Mouse (Mus musculus) ES-CJ7 (cell line): ENCODE results near the gene Fmo1.
A peak's percentile ranks its signal among the peaks of the same experiment; 100 is the strongest.

Source experiments
- DNase-seq: peaks from one replicate; pipeline ENCODE4 v3.0.0; 2011; ENCODE audit warnings: low read depth, low spot score

The Fmo1 gene

GRCm38 (mm10) chr1:162863579-162863978 lies 2.8 kb downstream of the Fmo1 start:
- DNase-seq: no peak

GRCm38 (mm10) chr1:162862328-162862727 lies 4.1 kb downstream of the Fmo1 start:
- DNase-seq: no peak

GRCm38 (mm10) chr1:162859996-162860605 lies 6.3 kb downstream of the Fmo1 start:
- DNase-seq: no peak

DNA sequence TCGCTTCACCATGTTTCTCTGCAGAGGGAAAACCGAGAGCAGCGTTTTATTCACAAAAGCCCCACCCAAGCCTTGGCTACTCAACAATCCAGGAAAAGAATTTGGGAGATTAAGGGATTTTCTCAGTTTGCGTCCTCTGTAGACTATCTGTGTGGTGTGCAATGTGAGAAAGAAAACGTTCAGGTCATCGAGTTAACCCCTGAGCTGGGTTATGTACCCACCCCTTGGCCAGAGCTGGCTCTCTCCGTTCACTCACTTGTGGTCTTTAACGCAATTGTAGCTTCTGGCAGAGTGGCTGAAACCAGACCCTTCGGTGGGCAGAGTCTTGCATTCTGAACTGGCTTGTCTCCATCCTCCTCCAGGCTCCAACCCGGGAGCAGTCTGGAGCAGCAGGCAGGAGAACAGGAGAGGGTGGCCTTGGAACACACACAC lies 6.8 kb downstream of the Fmo1 start:
- no peak for DNase-seq

DNA sequence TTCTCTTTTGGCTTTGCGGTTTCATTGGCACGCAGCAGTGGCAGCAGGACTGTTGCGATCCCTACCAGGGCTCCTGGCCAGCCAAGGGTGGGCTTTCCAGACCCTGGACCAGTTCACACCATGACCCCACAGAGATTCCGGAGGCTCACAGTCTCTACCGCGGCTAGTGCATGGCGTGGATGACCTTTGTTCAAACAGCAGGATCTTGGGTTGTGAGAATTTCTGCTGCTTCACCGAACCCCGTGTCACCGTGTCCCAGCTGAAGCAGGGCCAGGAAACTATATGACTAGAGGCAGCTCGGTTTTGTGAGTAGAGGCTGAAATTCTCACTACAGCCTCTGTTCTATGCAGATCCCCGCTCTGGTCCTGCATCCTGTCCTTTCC lies 7.7 kb downstream of the Fmo1 start:
- no peak for DNase-seq

DNA sequence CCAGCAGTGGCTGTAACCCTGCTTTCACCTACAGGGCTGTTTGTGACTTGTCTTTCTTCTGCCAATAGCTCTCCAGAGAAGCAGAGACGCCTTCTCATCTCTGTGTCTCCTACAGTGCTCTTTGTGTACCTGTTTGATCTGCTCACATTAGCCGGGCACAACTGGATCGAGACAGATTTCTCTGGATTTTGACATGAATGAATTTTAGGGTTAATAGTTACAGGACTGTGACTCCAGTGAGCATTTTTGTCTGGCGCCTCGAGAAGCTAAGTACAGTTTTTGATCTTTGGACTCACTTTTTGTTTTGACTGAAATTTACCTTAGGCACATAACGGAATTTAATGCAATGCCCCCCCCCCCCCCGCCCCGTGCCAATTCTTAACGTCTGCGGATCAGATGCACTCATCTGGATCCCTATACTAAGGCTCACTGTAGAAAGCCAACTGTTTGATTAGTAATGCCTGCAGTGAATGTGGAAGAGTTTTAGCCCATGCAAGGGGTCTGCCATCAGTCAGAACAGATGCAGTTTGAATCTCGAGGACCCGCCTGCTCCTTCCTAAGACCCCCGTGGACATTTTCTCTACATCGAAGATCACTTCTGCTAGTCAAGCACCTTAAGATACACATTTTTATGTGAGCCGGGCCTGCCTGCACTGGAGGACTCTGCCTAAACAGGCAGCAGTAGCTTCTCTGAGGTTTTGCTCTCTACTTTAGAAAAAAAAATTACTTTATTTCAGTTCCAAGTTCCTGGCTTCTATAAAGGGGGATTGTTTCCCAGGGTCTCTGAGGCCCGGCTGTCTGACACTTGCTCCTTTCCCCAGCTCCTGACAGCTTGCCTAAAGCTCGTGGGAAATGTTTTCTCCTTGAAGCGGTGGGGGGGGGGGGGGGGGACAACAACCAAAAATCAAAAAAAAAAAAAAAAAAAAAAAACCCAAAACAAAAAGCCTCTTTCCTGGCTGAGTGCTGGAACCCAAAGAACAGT lies 8.4 kb downstream of the Fmo1 start:
- DNase-seq: no peak

GRCm38 (mm10) chr1:162853812-162854482 lies 12.5 kb downstream of the Fmo1 start:
- DNase-seq: no peak

GRCm38 (mm10) chr1:162847554-162847953 lies 18.9 kb downstream of the Fmo1 start:
- no peak for DNase-seq

DNA sequence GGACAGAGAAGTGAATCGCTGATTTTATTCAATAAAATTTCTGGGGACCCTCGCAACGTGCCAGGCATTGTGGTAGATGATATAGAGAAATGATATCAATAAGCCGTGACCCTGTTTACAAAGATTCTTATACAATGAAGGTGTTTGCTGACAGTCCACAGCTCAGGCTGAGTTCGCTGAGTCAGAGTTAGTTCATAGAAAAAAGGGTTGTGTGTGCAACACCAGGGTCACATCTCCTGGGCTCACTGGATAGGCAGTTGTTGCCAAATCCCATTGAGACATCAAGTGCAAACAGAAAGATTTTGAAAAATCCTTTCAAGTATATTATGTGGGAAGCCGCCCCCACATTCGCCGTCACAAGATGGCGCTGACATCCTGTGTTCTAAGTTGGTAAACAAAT lies 26.2 kb downstream of the Fmo1 start:
- DNase-seq: no peak

DNA sequence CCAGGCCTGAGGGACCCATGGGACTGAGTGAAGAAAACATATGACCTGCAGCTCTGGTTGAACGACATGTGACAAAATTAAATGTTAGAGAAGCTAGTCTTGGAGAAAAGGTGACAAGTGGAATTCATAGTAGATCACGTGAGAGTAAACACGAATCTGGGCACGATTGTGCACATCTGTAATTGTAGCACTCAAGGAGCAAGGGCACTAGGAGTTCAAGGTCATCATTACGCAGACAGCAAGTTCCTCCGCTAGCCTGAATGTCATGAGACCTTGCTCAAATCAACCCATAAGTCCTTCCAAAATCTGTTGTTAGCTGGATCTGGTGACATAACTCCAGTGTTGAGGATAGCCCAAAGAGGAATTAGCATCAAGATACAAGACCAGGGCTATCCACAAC lies 27.4 kb downstream of the Fmo1 start:
- no peak for DNase-seq

DNA sequence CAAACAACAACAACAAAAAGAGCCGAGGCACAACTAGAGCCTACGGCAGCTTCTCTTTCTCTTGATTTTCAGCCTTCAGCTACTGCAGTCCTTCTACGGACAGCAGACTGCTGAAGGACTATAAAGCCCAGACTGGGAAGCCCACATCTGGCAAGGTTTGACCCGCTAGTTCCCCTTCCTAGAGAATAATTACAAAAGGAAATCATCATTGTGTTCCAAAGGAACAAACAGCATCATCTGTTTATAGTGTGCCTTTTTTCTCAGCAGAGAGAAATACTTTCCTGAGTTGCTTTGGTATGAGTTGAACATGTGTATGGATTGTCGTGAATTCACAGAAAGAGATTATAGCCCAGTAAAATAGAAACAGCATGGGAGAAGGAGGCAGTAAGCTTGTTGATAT lies 32.1 kb downstream of the Fmo1 start:
- DNase-seq: no peak

DNA sequence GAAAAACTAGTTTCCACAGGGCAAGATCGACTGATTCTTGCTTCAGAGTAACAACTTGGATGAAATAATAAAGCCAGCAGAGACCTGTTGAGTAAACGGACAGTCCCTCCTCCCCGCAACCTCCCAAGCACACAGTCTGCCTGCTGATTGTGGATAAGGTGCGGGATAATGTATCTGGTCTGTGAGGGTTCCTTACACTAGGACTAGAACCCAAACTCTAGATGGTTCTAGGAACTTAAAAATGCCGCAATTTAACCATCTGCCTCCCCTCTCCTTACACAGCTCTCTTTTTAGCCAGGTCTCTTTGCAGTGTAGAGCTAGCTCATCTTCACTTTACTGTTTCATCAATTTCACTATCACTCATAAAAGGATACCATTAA lies 33.8 kb downstream of the Fmo1 start:
- DNase-seq: no peak

DNA sequence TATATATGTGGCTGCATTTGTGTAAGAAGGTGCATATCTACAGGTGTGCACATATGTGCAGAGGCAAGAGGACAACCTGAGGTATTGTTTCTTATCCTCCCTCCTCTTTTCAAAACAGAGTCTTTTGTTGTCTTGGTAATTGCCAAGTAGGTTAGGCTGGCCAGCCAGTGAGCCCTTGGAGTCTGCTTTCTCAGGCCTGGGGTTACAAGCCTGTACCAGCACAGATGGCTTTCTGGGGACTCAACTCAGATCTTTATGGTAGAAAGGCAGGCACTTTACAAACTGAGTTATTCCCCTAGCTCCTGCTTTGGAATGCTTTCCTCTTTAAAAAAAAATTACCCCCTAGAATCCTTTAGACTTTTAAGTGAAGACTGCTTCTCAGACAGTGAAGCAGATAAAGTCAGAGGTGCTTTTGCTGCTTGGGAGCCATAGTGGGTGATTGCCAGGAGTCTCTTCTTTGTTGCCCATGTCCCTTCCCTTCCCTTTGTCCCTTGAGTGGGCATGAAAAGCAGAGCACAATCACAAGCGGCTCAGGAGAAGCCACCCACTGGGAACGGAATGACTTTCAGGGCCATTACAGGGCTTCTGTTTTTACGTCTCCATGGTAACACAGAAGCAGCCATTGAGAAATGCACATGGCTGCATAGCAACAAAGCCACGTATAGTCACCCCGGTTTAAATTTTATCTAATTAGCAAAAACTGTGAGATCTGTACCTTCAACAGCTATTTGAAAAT lies 34.4 kb downstream of the Fmo1 start:
- DNase-seq: peak; percentile 81

GRCm38 (mm10) chr1:162819280-162819679 lies 47.1 kb downstream of the Fmo1 start:
- no peak for DNase-seq

DNA sequence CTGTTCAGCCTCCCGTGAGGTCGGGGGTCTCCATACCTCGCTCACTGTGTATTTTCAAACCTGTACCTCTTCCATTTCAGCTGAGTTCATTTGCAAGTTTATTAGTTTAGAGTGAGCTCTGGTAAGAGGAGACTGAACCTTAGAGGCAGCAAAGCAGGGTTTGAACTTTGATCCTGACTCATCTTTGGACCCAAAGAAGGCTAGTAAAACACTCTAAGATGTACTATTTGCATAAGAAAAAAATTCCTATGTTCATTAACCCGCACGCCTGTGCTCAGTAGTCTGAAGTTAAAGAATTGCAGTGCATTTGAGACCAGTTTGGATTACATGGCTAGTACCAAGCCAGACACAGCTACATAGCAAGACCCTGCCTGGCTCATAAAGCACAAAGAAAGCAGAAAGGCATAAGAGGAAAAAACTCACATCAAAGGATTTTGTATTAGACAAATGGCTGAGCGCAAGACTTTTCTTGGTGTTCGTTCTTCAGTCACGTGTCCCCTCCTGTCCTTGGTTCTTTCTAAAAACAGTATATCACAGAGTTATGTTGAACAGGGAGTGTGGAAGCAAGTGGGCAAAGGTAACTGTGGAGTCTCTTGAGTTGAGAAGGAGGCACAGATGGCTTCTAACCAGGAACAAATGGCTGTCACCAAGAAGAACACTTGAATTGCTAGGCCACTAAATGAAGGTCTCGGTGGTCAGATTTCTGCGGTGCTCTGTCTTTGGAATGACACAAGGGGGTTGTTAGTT lies 50.9 kb downstream of the Fmo1 start:
- no peak for DNase-seq

GRCm38 (mm10) chr1:162814932-162815331 lies 51.5 kb downstream of the Fmo1 start:
- DNase-seq: no peak

GRCm38 (mm10) chr1:162813836-162814156 lies 52.6 kb downstream of the Fmo1 start, which contains the start of gene Fmo4:
Fmo4 (minus strand) TSS chr1:162813972.
- peak; percentile 27 for DNase-seq

DNA sequence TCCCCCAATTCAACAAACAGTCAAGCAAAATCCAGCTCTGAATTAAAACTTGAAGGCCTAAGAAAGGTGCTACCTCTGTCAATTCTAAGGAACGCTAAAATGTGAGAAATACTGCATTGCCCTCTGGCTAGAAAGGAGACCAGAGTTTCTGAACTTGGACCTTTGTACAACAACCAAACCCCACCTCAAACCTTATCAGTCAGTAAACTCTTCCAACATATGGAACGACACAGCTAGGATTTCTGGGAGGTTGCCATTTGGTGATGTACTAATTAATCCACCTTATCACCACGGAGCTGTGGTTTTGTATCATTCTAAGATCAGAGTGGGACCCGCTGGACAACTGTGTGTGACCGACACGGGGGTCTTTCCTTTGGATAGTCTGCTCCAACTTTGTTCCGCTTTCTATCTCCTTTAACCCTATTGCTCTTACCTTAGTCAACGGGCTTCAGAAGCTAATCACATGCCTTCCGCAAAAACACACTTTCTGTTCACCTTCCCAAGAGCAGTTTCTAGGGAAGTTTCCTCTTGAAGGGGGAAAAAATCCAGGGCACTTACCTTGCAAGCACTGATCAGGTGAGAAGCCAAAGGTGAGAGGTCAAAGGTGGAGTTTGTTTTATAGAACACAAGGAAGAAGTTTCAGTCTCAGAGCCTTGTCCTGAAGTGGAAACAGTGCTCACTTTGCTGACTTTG lies 53.1 kb downstream of the Fmo1 start:
- DNase-seq: no peak

DNA sequence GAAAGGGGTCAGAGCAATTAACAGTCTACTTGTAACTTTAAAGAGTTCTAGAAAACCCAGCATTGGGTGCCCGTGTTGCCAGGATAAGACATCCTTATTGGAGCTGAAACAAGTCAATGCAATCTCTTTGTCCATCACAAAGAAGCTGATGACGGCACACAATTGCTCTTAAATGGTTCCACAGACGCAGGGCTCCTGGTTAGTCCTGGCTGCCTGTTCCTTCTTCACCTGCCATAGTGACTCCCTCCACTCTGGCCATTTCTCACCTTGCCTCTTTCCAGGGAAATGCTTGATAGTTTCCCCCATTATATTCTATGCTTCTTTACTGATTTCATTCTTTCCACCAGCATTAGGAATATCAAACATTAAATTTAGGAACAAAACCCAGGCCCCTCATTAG lies 57.9 kb downstream of the Fmo1 start:
- DNase-seq: no peak

GRCm38 (mm10) chr1:162807441-162807840 lies 59.0 kb downstream of the Fmo1 start:
- DNase-seq: no peak

GRCm38 (mm10) chr1:162805011-162805410 lies 61.4 kb downstream of the Fmo1 start:
- DNase-seq: peak; percentile 43
